ENCODE assay signal across 1 mouse cellular context in the genomic region with DNA sequence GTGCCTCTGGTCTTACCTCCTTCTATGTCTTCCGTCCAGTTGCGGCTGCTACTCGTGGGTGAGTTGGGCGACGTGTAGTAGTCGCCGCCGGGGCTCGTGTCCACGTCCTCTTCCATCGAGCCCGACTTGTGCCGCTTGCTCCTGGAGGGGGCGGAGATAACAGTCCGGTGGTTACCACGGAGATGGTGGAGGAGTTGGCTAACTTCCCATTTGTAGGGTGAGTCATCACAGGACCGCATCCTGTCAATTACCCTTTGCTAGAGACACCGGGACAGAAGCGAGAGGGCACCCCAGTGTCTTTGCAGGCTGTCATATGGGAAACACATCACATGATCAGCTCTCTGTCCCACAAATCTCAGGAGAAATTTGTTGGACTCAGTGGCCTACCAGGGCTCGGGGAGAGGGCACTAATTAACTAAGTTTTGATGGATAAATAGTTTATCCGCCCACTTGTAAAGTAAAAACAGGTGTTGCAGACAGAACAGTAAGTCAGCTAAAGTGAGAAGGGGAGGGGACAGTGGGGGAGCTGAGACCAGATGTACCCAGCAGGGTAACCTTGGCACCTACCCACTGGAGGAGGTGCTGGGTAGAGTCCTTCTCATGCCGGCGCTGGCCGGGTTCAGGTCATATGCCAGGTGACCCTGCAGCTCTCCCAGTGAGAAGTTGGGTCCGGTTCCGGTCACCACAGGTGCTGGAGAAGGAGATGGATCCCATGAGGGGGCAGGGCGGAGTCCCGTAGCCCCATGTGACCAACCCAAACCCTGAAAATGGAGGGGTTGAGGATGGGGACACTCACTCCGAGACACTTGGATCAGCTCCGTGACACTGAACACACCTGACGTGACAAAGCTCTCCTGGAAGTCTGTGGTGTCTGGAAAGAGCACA.
TF ChIP-seq lines count a peak whose summit lies in the region.

No protein-coding gene starts in this region.

TF ChIP-seq in MEL, 35 proteins besides CTCF, POLR2A, EP300 and RAD21:
- peak; percentile 40; the same call in 1 of the 2 replicates for TF ChIP-seq HCFC1 (IDR thresholded peaks at IDR 0.05; ENCODE audit: low read depth, low read length)
- peak in 1 of 2 experiments; percentile 84; a peak in 2 of 4 replicates for TF ChIP-seq USF2 (IDR thresholded peaks at IDR 0.05; ENCODE audit: borderline replicate concordance in 1 of 2, insufficient read depth in 1 of 2, low read depth in 1 of 2, low read length in 2 of 2)
- TF ChIP-seq NELFE (IDR thresholded peaks at IDR 0.05; ENCODE audit: low read depth, low read length), result no peak
- peak; percentile 84 for TF ChIP-seq ETS1 (IDR thresholded peaks at IDR 0.05; ENCODE audit: low read depth, low read length)
- peak; percentile 96 for TF ChIP-seq JUND (IDR thresholded peaks at IDR 0.05; ENCODE audit: low read depth, low read length)
- peak; percentile 90 for TF ChIP-seq USF1 (IDR thresholded peaks at IDR 0.05; ENCODE audit: low read depth, low read length)
- no peak for TF ChIP-seq CHD1 (IDR thresholded peaks at IDR 0.05; ENCODE audit: low read depth, low read length)
- no peak for TF ChIP-seq SMC3 (IDR thresholded peaks at IDR 0.05; ENCODE audit: low read depth, low read length)
- TF ChIP-seq ZKSCAN1 (IDR thresholded peaks at IDR 0.05; ENCODE audit: low read depth, low read length), result no peak
- TF ChIP-seq SIN3A (IDR thresholded peaks at IDR 0.05; ENCODE audit: low read length), result peak; percentile 89
- TF ChIP-seq MXI1 (IDR thresholded peaks at IDR 0.05; ENCODE audit: low read depth, low read length), result peak; percentile 52
- no peak for TF ChIP-seq ELF1 (IDR thresholded peaks at IDR 0.05; ENCODE audit: low read depth, low read length)
